Mouse (Mus musculus): Measurements from ENCODE around the gene Leprot. TPM values are rescaled to one million over a fixed set of nuclear protein-coding genes. Genes with fewer than 3 reads are reported as not detected.

Leprot gene
- polyA plus RNA-seq, 1 experiment, result 109 TPM

- no peak overlapping the region for H3K27ac ChIP-seq (ENCODE audit: insufficient read depth, low read length)
- H3K4me1 ChIP-seq (ENCODE audit: control insufficient read depth, insufficient read depth, low read length), result peaks cover 4% of the 10 kb centered on the region; the same call in 1 of the 2 replicates
- H3K4me3 ChIP-seq (ENCODE audit: insufficient read depth, low read length), result no peak overlapping the region
- no peak for TF ChIP-seq POLR2A (IDR thresholded peaks at IDR 0.05; ENCODE audit: low read depth, low read length)
These were observed 6.9 kb upstream of the Leprot start for GRCm38 (mm10) chr4:101640631-101641030.

- H3K27ac ChIP-seq (ENCODE audit: insufficient read depth, low read length), result 0 out of 2 replicates have a peak overlapping the region, but pooled peaks have one; percentile 28
- peaks cover 4% of the 10 kb centered on the region; the same call in 1 of the 2 replicates for H3K4me1 ChIP-seq (ENCODE audit: control insufficient read depth, insufficient read depth, low read length)
- H3K4me3 ChIP-seq (ENCODE audit: insufficient read depth, low read length), result no peak overlapping the region
- TF ChIP-seq POLR2A (IDR thresholded peaks at IDR 0.05; ENCODE audit: low read depth, low read length), result no peak
- TF ChIP-seq CTCF (IDR thresholded peaks at IDR 0.05; ENCODE audit: borderline replicate concordance, insufficient read depth, low read length), result 0 out of 2 replicates have a peak, but pooled peaks have one; percentile 21
These were observed 4.8 kb upstream of the Leprot start for GRCm38 (mm10) chr4:101642708-101643107.

DNA sequence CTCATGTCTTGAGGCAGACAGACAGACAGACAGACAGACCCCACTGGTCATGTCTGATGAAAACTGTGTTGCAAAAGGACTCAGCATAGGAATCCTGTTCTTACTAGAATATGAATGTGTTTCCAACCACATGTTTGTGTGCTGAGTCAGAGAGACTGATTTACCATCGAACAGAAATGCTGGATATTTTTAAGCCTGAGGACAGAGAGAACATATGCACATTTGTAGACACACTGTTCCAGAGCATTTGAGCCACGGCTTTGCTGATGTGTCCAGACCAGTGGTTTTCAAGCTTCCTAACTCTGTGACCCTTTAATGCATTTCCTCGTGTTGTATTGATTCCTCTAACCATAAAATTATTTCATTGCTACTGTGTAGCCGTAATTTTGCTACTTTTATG, 4.3 kb upstream of the Leprot start:
- TF ChIP-seq CTCF (IDR thresholded peaks at IDR 0.05; ENCODE audit: borderline replicate concordance, insufficient read depth, low read length) (no peak), POLR2A (IDR thresholded peaks at IDR 0.05; ENCODE audit: low read depth, low read length) (no peak)
- Histone ChIP-seq H3K4me1 (ENCODE audit: control insufficient read depth, insufficient read depth, low read length) (peaks cover 4% of the 10 kb centered on the region; the same call in 1 of the 2 replicates), H3K4me3 (ENCODE audit: insufficient read depth, low read length) (no peak overlapping the region), H3K27ac (ENCODE audit: insufficient read depth, low read length) (peak overlapping the region; percentile 53)

GRCm38 (mm10) chr4:101646857-101647195, 692 bp upstream of the Leprot start:
- Histone ChIP-seq H3K27ac (ENCODE audit: insufficient read depth, low read length) (peak overlapping the region; percentile 76), H3K4me1 (ENCODE audit: control insufficient read depth, insufficient read depth, low read length) (peaks cover 4% of the 10 kb centered on the region; the same call in 1 of the 2 replicates), H3K4me3 (ENCODE audit: insufficient read depth, low read length) (peak overlapping the region; percentile 57)
- no peak for TF ChIP-seq CTCF (IDR thresholded peaks at IDR 0.05; ENCODE audit: borderline replicate concordance, insufficient read depth, low read length)
- TF ChIP-seq POLR2A (IDR thresholded peaks at IDR 0.05; ENCODE audit: low read depth, low read length), result peak; percentile 70

DNA sequence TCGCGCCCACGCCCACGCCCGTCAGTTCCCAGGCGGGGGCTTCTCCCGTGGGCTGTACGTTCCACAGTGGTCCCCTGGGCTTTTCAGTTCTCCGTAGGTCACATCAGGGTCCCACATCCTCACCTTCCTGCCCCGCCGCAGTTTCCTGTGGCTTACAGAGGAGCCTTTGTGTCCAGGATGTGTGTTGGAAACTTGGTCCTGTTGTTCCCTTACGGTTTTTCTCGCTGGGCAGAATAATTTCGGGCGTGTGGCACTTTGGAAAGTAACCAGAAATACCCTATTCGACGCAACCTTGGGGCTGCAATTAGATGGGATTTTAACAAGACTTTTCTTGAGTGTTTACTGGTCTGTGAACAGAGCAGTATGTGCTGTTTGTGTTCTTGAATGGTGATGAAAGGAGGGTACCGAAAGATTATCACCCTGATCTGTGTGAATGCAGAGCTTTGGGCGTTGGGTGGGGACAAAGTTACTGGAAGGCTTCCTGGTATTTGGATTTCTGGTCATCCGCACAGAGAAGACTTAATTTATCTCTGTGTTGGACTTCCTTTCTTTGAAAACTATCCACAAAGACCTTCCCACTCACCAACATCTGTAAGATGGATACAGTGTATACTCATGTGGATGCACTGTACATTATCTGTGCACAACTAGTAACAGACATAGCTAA, 591 bp downstream of the Leprot start:
- Histone ChIP-seq H3K4me3 (ENCODE audit: insufficient read depth, low read length) (peak overlapping the region; percentile 88), H3K27ac (ENCODE audit: insufficient read depth, low read length) (peak overlapping the region; percentile 87), H3K4me1 (ENCODE audit: control insufficient read depth, insufficient read depth, low read length) (peaks cover 2% of the 10 kb centered on the region; the same call in 1 of the 2 replicates)
- TF ChIP-seq CTCF (IDR thresholded peaks at IDR 0.05; ENCODE audit: borderline replicate concordance, insufficient read depth, low read length) (no peak), POLR2A (IDR thresholded peaks at IDR 0.05; ENCODE audit: low read depth, low read length) (peak; percentile 42; the same call in 1 of the 2 replicates)

DNA sequence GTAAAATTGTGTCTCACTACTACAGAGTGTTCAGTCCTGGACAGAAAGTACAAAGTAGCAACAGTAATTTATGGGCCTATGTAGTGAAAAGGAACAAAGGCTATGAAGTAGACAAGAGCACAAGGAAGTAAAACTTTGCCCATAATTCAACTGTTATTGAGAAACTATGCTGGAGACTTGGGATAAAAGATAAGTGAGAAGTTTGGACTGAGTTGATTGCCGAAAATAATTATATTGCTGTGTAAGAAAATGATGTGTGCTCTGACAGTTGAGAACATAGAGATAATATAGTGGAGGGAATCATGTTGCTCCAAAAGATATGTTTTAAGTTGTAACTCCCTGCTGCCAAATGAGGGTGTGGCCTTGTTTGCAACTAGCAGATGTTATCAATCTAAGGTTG, 1.2 kb downstream of the Leprot start:
- Histone ChIP-seq H3K27ac (ENCODE audit: insufficient read depth, low read length) (peak overlapping the region; percentile 87; the same call in 1 of the 2 replicates), H3K4me3 (ENCODE audit: insufficient read depth, low read length) (peak overlapping the region; percentile 88), H3K4me1 (ENCODE audit: control insufficient read depth, insufficient read depth, low read length) (peaks cover 3% of the 10 kb centered on the region; the same call in 1 of the 2 replicates)
- TF ChIP-seq POLR2A (IDR thresholded peaks at IDR 0.05; ENCODE audit: low read depth, low read length) (no peak), CTCF (IDR thresholded peaks at IDR 0.05; ENCODE audit: borderline replicate concordance, insufficient read depth, low read length) (no peak)

DNA sequence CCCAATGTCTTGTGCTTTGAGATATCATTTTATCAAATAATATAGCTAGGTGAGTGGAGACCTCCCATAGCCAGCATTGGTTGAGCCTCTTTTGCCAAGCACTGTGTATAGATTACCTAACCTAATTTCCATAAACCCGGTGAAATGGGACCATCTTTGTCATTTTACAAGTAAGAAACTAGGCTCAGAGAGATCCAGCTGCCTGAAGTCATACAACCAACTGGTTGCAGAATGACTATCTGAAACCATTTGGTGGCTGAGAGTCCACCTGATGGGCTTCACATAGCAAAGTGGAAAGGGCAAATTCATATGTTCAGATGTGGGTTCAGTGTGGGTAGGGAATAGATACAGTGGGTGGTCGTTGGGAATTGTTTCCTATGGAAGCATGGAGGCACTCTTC, 3.4 kb downstream of the Leprot start:
- peaks cover 2% of the 10 kb centered on the region; the same call in 1 of the 2 replicates for H3K4me1 ChIP-seq (ENCODE audit: control insufficient read depth, insufficient read depth, low read length)
- no peak for TF ChIP-seq POLR2A (IDR thresholded peaks at IDR 0.05; ENCODE audit: low read depth, low read length)
- no peak for TF ChIP-seq CTCF (IDR thresholded peaks at IDR 0.05; ENCODE audit: borderline replicate concordance, insufficient read depth, low read length)
- no peak overlapping the region for H3K4me3 ChIP-seq (ENCODE audit: insufficient read depth, low read length)
- H3K27ac ChIP-seq (ENCODE audit: insufficient read depth, low read length), result no peak overlapping the region

GRCm38 (mm10) chr4:101654256-101654655, 6.7 kb downstream of the Leprot start:
- Histone ChIP-seq H3K27ac (ENCODE audit: insufficient read depth, low read length) (no peak overlapping the region), H3K4me1 (ENCODE audit: control insufficient read depth, insufficient read depth, low read length) (0 out of 2 replicates have a peak, but pooled peaks cover 2% of the 10 kb centered on the region), H3K4me3 (ENCODE audit: insufficient read depth, low read length) (no peak overlapping the region)
- TF ChIP-seq CTCF (IDR thresholded peaks at IDR 0.05; ENCODE audit: borderline replicate concordance, insufficient read depth, low read length) (no peak), POLR2A (IDR thresholded peaks at IDR 0.05; ENCODE audit: low read depth, low read length) (no peak)

DNA sequence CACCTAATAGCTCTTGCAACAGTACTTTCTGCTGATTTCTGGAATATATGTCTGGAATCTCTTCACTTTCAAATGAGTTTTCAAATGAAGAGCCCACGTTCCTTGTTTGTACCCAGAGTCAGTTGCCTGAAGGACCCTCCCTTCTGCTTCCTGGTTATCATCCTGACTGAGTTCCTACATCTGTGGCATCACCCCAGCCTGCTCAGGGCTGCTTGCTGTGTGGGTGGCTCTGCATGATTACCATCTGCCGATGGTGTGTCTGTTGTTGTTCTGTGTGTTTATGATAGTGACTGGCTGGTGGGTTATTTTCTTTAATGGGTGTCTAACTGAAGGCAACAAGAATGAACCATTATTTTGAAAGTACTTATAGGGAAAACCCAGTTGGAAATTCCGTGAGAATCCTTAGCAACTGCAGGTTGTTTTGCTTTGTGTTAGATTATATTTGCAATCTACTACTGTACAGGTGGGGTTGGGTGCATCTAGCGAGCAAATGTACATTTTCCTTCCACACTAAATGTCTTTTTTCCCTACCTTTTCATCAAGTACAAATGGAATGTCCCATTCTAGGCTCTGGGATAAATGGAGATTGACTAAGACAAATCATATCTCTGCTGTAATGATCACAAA, 7.4 kb downstream of the Leprot start:
- H3K4me1 ChIP-seq (ENCODE audit: control insufficient read depth, insufficient read depth, low read length), result 0 out of 2 replicates have a peak, but pooled peaks cover 2% of the 10 kb centered on the region
- TF ChIP-seq POLR2A (IDR thresholded peaks at IDR 0.05; ENCODE audit: low read depth, low read length), result no peak
- no peak for TF ChIP-seq CTCF (IDR thresholded peaks at IDR 0.05; ENCODE audit: borderline replicate concordance, insufficient read depth, low read length)
- no peak overlapping the region for H3K27ac ChIP-seq (ENCODE audit: insufficient read depth, low read length)
- H3K4me3 ChIP-seq (ENCODE audit: insufficient read depth, low read length), result no peak overlapping the region

- TF ChIP-seq CTCF (IDR thresholded peaks at IDR 0.05; ENCODE audit: borderline replicate concordance, insufficient read depth, low read length) (no peak), POLR2A (IDR thresholded peaks at IDR 0.05; ENCODE audit: low read depth, low read length) (no peak)
- H3K4me3 ChIP-seq (ENCODE audit: insufficient read depth, low read length), result no peak overlapping the region
- no peak overlapping the region for H3K27ac ChIP-seq (ENCODE audit: insufficient read depth, low read length)
- 0 out of 2 replicates have a peak, but pooled peaks cover 2% of the 10 kb centered on the region for H3K4me1 ChIP-seq (ENCODE audit: control insufficient read depth, insufficient read depth, low read length)
These were observed 7.9 kb downstream of the Leprot start for GRCm38 (mm10) chr4:101655415-101655790.

Data from embryonic fibroblast, embryonic 13.5 days (primary cell).